Mouse (Mus musculus) cortical plate, adult 2 months (tissue): ENCODE measurements around the gene Tfe3. TPM values are rescaled to one million over a fixed set of nuclear protein-coding genes. Genes with fewer than 3 reads are reported as not detected.
"Not testable (repeated sequence)": the region's sequence is repeated elsewhere in the genome, so short reads cannot be mapped to it uniquely, and the experiment has no call there.

ENCODE experiments used
- H3K27ac ChIP-seq: fragments of 200-500 bp; 2 replicates; pipeline ENCODE4 v1.5.1; 2012; ENCODE audit warnings: low read length, control low read depth, inconsistent platforms; ENCODE audit not compliant: insufficient read depth
- H3K4me1 ChIP-seq: fragments of 200-500 bp; 2 replicates; pipeline ENCODE4 v1.6.1; 2011; ENCODE audit warnings: low read length; ENCODE audit not compliant: control insufficient read depth, insufficient read depth
- H3K4me3 ChIP-seq: fragments of 200-500 bp; 2 replicates; pipeline ENCODE4 v1.5.1; 2011; ENCODE audit warnings: mild to moderate bottlenecking, low read length, control low read depth; ENCODE audit not compliant: insufficient read depth
- CTCF ChIP-seq: fragments of 200-500 bp; IDR thresholded peaks from 2 replicates; pipeline ENCODE4 v1.5.1; 2011; ENCODE audit warnings: mild to moderate bottlenecking, control low read depth, low read length; ENCODE audit not compliant: insufficient read depth; ENCODE audit errors: extremely low read depth
- POLR2A ChIP-seq: fragments of 200-500 bp; IDR thresholded peaks from 2 replicates; pipeline ENCODE4 v1.6.1; 2011; ENCODE audit warnings: mild to moderate bottlenecking, low read length, control low read depth; ENCODE audit not compliant: insufficient read depth; ENCODE audit errors: extremely low read depth
- polyA plus RNA-seq: library from polyadenylated mRNA; depleted of rRNA; stranded (reverse); fragments of >200 nt; gene quantifications from 2 replicates; pipeline ENCODE4 v1.2.3, GENCODE M21; 2012; rRNA removed

Gene Tfe3
- polyA plus RNA-seq, 1 experiment, result 21.4 TPM

- H3K4me1 ChIP-seq, H3K4me3 ChIP-seq, H3K27ac ChIP-seq: not testable (repeated sequence)
- 0 out of 2 replicates have a peak, but pooled peaks have one; percentile 12 for TF ChIP-seq CTCF
Observed at GRCm38 (mm10) chrX:7815016-7815415, 52.7 kb downstream of the Tfe3 start.

GRCm38 (mm10) chrX:7821865-7822779, 59.8 kb downstream of the Tfe3 start, which contains the start of gene Kcnd1:
Gene Kcnd1 (plus strand): TSS chrX:7822289.
- no peak; the same call in 1 of the 2 replicates for TF ChIP-seq POLR2A
- no peak for TF ChIP-seq CTCF
- H3K4me3 ChIP-seq, result peak within 1 kb of the TSS; percentile 46
- H3K4me1 ChIP-seq, result no peaks in the 10 kb centered on the region
- no peak within 1 kb of the TSS for H3K27ac ChIP-seq

Other genes with a start within 250 kb of the Tfe3 start
- 0.04 TPM in 1 of 2 replicates, not detected in the other for gene Foxp3, start 188.9 kb upstream of the Tfe3 start, polyA plus RNA-seq
- gene Ppp1r3f, start 188.3 kb upstream of the Tfe3 start, polyA plus RNA-seq, result 13.9 and 14.2 TPM in 2 replicates
- gene Ccdc22, start 157.0 kb upstream of the Tfe3 start, polyA plus RNA-seq, result 36.1 and 39.7 TPM in 2 replicates
- 0.17 and 0.26 TPM in 2 replicates for gene Cacna1f, start 155.5 kb upstream of the Tfe3 start, polyA plus RNA-seq
- gene Syp, start 124.1 kb upstream of the Tfe3 start, polyA plus RNA-seq, result 1,108 and 1,136 TPM in 2 replicates
- gene Prickle3, start 105.3 kb upstream of the Tfe3 start, polyA plus RNA-seq, result 2.1 and 2.5 TPM in 2 replicates
- gene Plp2, start 91.2 kb upstream of the Tfe3 start, polyA plus RNA-seq, result 14.5 and 16.3 TPM in 2 replicates
- 0.96 and 1.2 TPM in 2 replicates for gene Magix, start 81.3 kb upstream of the Tfe3 start, polyA plus RNA-seq
- gene Gpkow, start 65.4 kb upstream of the Tfe3 start, polyA plus RNA-seq, result 26.7 and 28.3 TPM in 2 replicates
- 77.0 and 84.9 TPM in 2 replicates for gene Wdr45, start 48.2 kb upstream of the Tfe3 start, polyA plus RNA-seq
- gene Gm45208, start 40.3 kb upstream of the Tfe3 start, polyA plus RNA-seq, result 0.46 TPM in 1 of 2 replicates, not detected in the other
- gene Praf2, start 34.1 kb upstream of the Tfe3 start, polyA plus RNA-seq, result 131 and 135 TPM in 2 replicates
- gene Ccdc120, start 11.7 kb upstream of the Tfe3 start, polyA plus RNA-seq, result 23.2 and 23.9 TPM in 2 replicates
- 106 and 115 TPM in 2 replicates for gene Gripap1, start 27.2 kb downstream of the Tfe3 start, polyA plus RNA-seq
- gene Kcnd1, start 59.7 kb downstream of the Tfe3 start, polyA plus RNA-seq, result 7.6 and 7.9 TPM in 2 replicates
- gene Otud5, start 78.8 kb downstream of the Tfe3 start, polyA plus RNA-seq, result 46.4 and 49.1 TPM in 2 replicates
- 52.5 and 53.8 TPM in 2 replicates for gene Pim2, start 115.7 kb downstream of the Tfe3 start, polyA plus RNA-seq
- 50.2 and 52.7 TPM in 2 replicates for gene Slc35a2, start 121.5 kb downstream of the Tfe3 start, polyA plus RNA-seq
- gene Pqbp1, start 136.7 kb downstream of the Tfe3 start, polyA plus RNA-seq, result 137 and 157 TPM in 2 replicates
- gene Timm17b, start 136.8 kb downstream of the Tfe3 start, polyA plus RNA-seq, result 18.5 and 20.1 TPM in 2 replicates
- gene Gm10491, start 145.3 kb downstream of the Tfe3 start, polyA plus RNA-seq, result not detected in 2 replicates
- not detected in 2 replicates for gene Gm10490, start 147.0 kb downstream of the Tfe3 start, polyA plus RNA-seq
- gene Pcsk1n, start 157.3 kb downstream of the Tfe3 start, polyA plus RNA-seq, result 580 and 602 TPM in 2 replicates
- gene Eras, start 166.0 kb downstream of the Tfe3 start, polyA plus RNA-seq, result not detected in 2 replicates
- 70.7 and 78.0 TPM in 2 replicates for gene Hdac6, start 185.3 kb downstream of the Tfe3 start, polyA plus RNA-seq
- not detected in 2 replicates for gene Gata1, start 215.5 kb downstream of the Tfe3 start, polyA plus RNA-seq